Mouse (Mus musculus) MEL (cell line): Measurements from ENCODE around the gene Rfx5. TPM values are rescaled to one million over a fixed set of nuclear protein-coding genes. Genes with fewer than 3 reads are reported as not detected.
A peak's percentile ranks its signal among the peaks of the same experiment; 100 is the strongest.

ENCODE experiments used
- DNase-seq: peaks from one replicate; pipeline ENCODE4 v3.0.0; 2011; ENCODE audit warnings: low read depth, low spot score
- H3K27ac ChIP-seq: 2 replicates; pipeline ENCODE4 v1.5.1; 2012; ENCODE audit warnings: low read depth, mild to moderate bottlenecking, control low read depth, low read length, moderate library complexity; ENCODE audit not compliant: control insufficient read depth
- H3K27me3 ChIP-seq, 2 experiments: fragments of 150-350 bp in 1 of 2; sonication (generic) in 1 of 2; 2 replicates each; pipeline ENCODE4 v1.6.1; 2012; ENCODE audit warnings: low read length in 2 of 2, mild to moderate bottlenecking in 2 of 2, improper control_type of control experiment in 1 of 2, moderate library complexity in 1 of 2; ENCODE audit not compliant: insufficient read depth in 2 of 2, control insufficient read depth in 1 of 2
- H3K36me3 ChIP-seq, 2 experiments: 2 replicates each; pipeline ENCODE4 v1.6.1; 2012 to 2014; ENCODE audit warnings: low read length in 2 of 2, improper control_type of control experiment in 1 of 2, inconsistent platforms in 1 of 2, mild to moderate bottlenecking in 1 of 2; ENCODE audit not compliant: insufficient read depth in 2 of 2, control insufficient read depth in 1 of 2
- H3K4me1 ChIP-seq, 2 experiments: fragments of 150-350 bp in 1 of 2; sonication (generic) in 1 of 2; 2 replicates each; pipeline ENCODE4 v1.6.1; 2012; ENCODE audit warnings: low read length in 2 of 2, improper control_type of control experiment in 1 of 2, mild to moderate bottlenecking in 1 of 2; ENCODE audit not compliant: insufficient read depth in 2 of 2, control insufficient read depth in 1 of 2
- H3K4me3 ChIP-seq, 2 experiments: fragments of 150-350 bp in 1 of 2; sonication (generic) in 1 of 2; 2 replicates each; pipeline ENCODE4 v1.5.1; 2012; ENCODE audit warnings: low read depth in 2 of 2, low read length in 2 of 2, mild to moderate bottlenecking in 2 of 2, moderate library complexity in 2 of 2, control low read depth in 1 of 2, improper control_type of control experiment in 1 of 2; ENCODE audit not compliant: control insufficient read depth in 1 of 2, insufficient read depth in 1 of 2
- H3K79me2 ChIP-seq: 2 replicates; pipeline ENCODE4 v1.6.1; 2012; ENCODE audit warnings: mild to moderate bottlenecking, low read length, moderate library complexity; ENCODE audit not compliant: control insufficient read depth, poor library complexity, insufficient read depth
- H3K9ac ChIP-seq: 2 replicates; pipeline ENCODE4 v1.6.1; 2012; ENCODE audit warnings: low read depth, mild to moderate bottlenecking, control low read depth, low read length, moderate library complexity; ENCODE audit not compliant: control insufficient read depth, poor library complexity, severe bottlenecking
- H3K9me3 ChIP-seq: fragments of 150-350 bp; sonication (generic); replicated peaks from 2 replicates; pipeline ENCODE4 v1.6.1; 2012; ENCODE audit warnings: mild to moderate bottlenecking, low read length, improper control_type of control experiment, moderate library complexity; ENCODE audit not compliant: insufficient read depth
- CHD2 ChIP-seq: IDR thresholded peaks from 2 replicates; pipeline ENCODE4 v1.6.1; 2011; ENCODE audit warnings: low read length, improper control_type of control experiment
- E2F4 ChIP-seq: IDR thresholded peaks from 2 replicates; pipeline ENCODE4 v1.6.1; 2011; ENCODE audit warnings: low read depth, low read length, improper control_type of control experiment, borderline replicate concordance
- ELF1 ChIP-seq: IDR thresholded peaks from 2 replicates; pipeline ENCODE4 v1.6.1; 2014; ENCODE audit warnings: low read depth, mild to moderate bottlenecking, inconsistent platforms, low read length, improper control_type of control experiment, moderate library complexity
- ETS1 ChIP-seq: IDR thresholded peaks from 2 replicates; pipeline ENCODE4 v1.6.1; 2012; ENCODE audit warnings: low read depth, mild to moderate bottlenecking, inconsistent platforms, low read length, improper control_type of control experiment, moderate library complexity
- KAT2A ChIP-seq: conservative IDR thresholded peaks from 2 replicates; pipeline ENCODE4 v1.6.1; 2012; ENCODE audit warnings: low read depth, low read length, improper control_type of control experiment, inconsistent platforms
- MAFK ChIP-seq: IDR thresholded peaks from 2 replicates; pipeline ENCODE4 v1.6.1; 2011; ENCODE audit warnings: low read depth, mild to moderate bottlenecking, low read length, improper control_type of control experiment, borderline replicate concordance
- MAX ChIP-seq: IDR thresholded peaks from 2 replicates; pipeline ENCODE4 v1.6.1; 2011; ENCODE audit warnings: low read length, improper control_type of control experiment
- MEF2A ChIP-seq: IDR thresholded peaks from 2 replicates; pipeline ENCODE4 v1.6.1; 2014; ENCODE audit warnings: low read depth, mild to moderate bottlenecking, inconsistent platforms, low read length, improper control_type of control experiment; ENCODE audit not compliant: poor library complexity, insufficient replicate concordance, severe bottlenecking; ENCODE audit errors: extremely low read depth
- MYC ChIP-seq: IDR thresholded peaks from 2 replicates; pipeline ENCODE4 v1.6.1; 2011; ENCODE audit warnings: low read depth, mild to moderate bottlenecking, low read length, improper control_type of control experiment, moderate library complexity
- NELFE ChIP-seq: IDR thresholded peaks from 2 replicates; pipeline ENCODE4 v1.6.1; 2011; ENCODE audit warnings: low read depth, low read length, improper control_type of control experiment
- POLR2AphosphoS2 ChIP-seq: IDR thresholded peaks from 2 replicates; pipeline ENCODE4 v1.6.1; 2011; ENCODE audit warnings: low read length, improper control_type of control experiment
- POLR2AphosphoS5 ChIP-seq: IDR thresholded peaks from 2 replicates; pipeline ENCODE4 v1.6.1; 2012; ENCODE audit warnings: low read depth, borderline replicate concordance, mild to moderate bottlenecking, inconsistent platforms, low read length, moderate library complexity, mixed read lengths
- TBP ChIP-seq: IDR thresholded peaks from 2 replicates; pipeline ENCODE4 v1.8.0; 2011; ENCODE audit warnings: low read depth, low read length, improper control_type of control experiment
- TCF12 ChIP-seq: IDR thresholded peaks from 2 replicates; pipeline ENCODE4 v1.6.1; 2014; ENCODE audit warnings: low read depth, mild to moderate bottlenecking, inconsistent platforms, low read length, improper control_type of control experiment, moderate library complexity
- USF1 ChIP-seq: IDR thresholded peaks from 2 replicates; pipeline ENCODE4 v1.6.1; 2014; ENCODE audit warnings: low read depth, mild to moderate bottlenecking, inconsistent platforms, low read length, improper control_type of control experiment, moderate library complexity
- ZC3H11A ChIP-seq: IDR thresholded peaks from 2 replicates; pipeline ENCODE4 v1.6.1; 2012; ENCODE audit warnings: low read depth, mild to moderate bottlenecking, inconsistent platforms, low read length, improper control_type of control experiment
- ZMIZ1 ChIP-seq: IDR thresholded peaks from 2 replicates; pipeline ENCODE4 v1.6.1; 2012; ENCODE audit warnings: low read depth, mild to moderate bottlenecking, inconsistent platforms, low read length, improper control_type of control experiment, moderate library complexity
- ZNF384 ChIP-seq: IDR thresholded peaks from 2 replicates; pipeline ENCODE4 v1.6.1; 2012; ENCODE audit warnings: low read depth, mild to moderate bottlenecking, inconsistent platforms, low read length, improper control_type of control experiment
- polyA plus RNA-seq, 2 experiments: library from polyadenylated mRNA; stranded (reverse) in 1 of 2; unstranded in 1 of 2; fragments of >175 nt in 1 of 2; fragments of >200 nt in 1 of 2; gene quantifications; 2 replicates each; pipeline versions ENCODE4 v1.2.1 to v1.2.4; 2012; ENCODE audit warnings: low replicate concordance in 2 of 2, low read depth in 1 of 2; ENCODE audit not compliant: insufficient read length in 2 of 2, insufficient read depth in 1 of 2, missing spikeins in 1 of 2
- total RNA-seq: library from RNA; depleted of rRNA; stranded (reverse); fragments of 300-350 nt; gene quantifications from 2 replicates; pipeline ENCODE4 v1.2.3, GENCODE M21; 2012

The Rfx5 gene
- total and polyA plus RNA-seq, 3 experiments = 10.0 to 19.4 TPM; not detected in 1

GRCm38 (mm10) chr3:94996946-94997345 lies 43.1 kb downstream of the Rfx5 start (continued):
- no peak for TF ChIP-seq ZMIZ1
- TF ChIP-seq ZC3H11A = peak; percentile 89
- no peak for TF ChIP-seq E2F4

- Histone ChIP-seq H3K79me2 (no peaks in the 10 kb centered on the region), H3K27ac (no peak overlapping the region), H3K4me3 (no peak overlapping the region), H3K9ac (no peak overlapping the region), H3K9me3 (no peaks in the 10 kb centered on the region), H3K27me3 (no peaks in the 10 kb centered on the region), H3K4me1 (peaks cover 6 to 7% of the 10 kb centered on the region in 2 experiments; a peak in 3 of 4 replicates), H3K36me3 (peaks cover 8 to 22% of the 10 kb centered on the region in 2 experiments)
- TF ChIP-seq TCF12 = no peak
- TF ChIP-seq POLR2AphosphoS2 = peak; percentile 49
- no peak for TF ChIP-seq ZC3H11A
- no peak for TF ChIP-seq ETS1
- no peak for TF ChIP-seq ZNF384
- no peak for DNase-seq
Observed at GRCm38 (mm10) chr3:95002569-95002968, 48.7 kb downstream of the Rfx5 start.

- DNase-seq = no peak
- Histone ChIP-seq H3K36me3 (peaks cover 8 to 20% of the 10 kb centered on the region in 2 experiments), H3K27me3 (no peaks in the 10 kb centered on the region), H3K79me2 (no peaks in the 10 kb centered on the region), H3K4me1 (peaks cover 6 to 7% of the 10 kb centered on the region in 2 experiments; a peak in 3 of 4 replicates), H3K9ac (no peak overlapping the region), H3K27ac (no peak overlapping the region), H3K9me3 (no peaks in the 10 kb centered on the region), H3K4me3 (no peak overlapping the region)
- TF ChIP-seq USF1 (no peak), ETS1 (no peak), MAFK (no peak), MEF2A (no peak), KAT2A (no peak), TBP (no peak), ELF1 (no peak), CHD2 (no peak), TCF12 (no peak), NELFE (no peak), ZMIZ1 (0 out of 2 replicates have a peak, but pooled peaks have one; percentile 11), ZNF384 (peak; percentile 71), MYC (no peak), MAX (no peak), E2F4 (no peak), POLR2AphosphoS5 (no peak)
Observed at GRCm38 (mm10) chr3:95003273-95003672, 49.4 kb downstream of the Rfx5 start.
